Mouse (Mus musculus): ENCODE measurements around the gene Chrm2.

The Chrm2 gene

GRCm38 (mm10) chr6:36387612-36388400 lies at the start of gene Chrm2:
Chrm2 (plus strand) TSS chr6:36388084.
- in situ Hi-C loops (cut with MboI; ENCODE audit: low pct_unique_long_range_greater_than_20kb in 1 of 2, low sequenced_read_pairs in 2 of 2, unreplicated experiment in 1 of 2) = no loop called here

GRCm38 (mm10) chr6:36373983-36374382 lies 13.9 kb upstream of the Chrm2 start:
- in situ Hi-C loops (cut with MboI; ENCODE audit: low pct_unique_long_range_greater_than_20kb in 1 of 2, low sequenced_read_pairs in 2 of 2, unreplicated experiment in 1 of 2) = no loop called here

- in situ Hi-C loops (cut with MboI; ENCODE audit: low pct_unique_long_range_greater_than_20kb in 1 of 2, low sequenced_read_pairs in 2 of 2, unreplicated experiment in 1 of 2) = no loop called here
These were observed 9.9 kb upstream of the Chrm2 start for GRCm38 (mm10) chr6:36377936-36378335.

GRCm38 (mm10) chr6:36384102-36384501 lies 3.8 kb upstream of the Chrm2 start:
- in situ Hi-C loops (cut with MboI; ENCODE audit: low pct_unique_long_range_greater_than_20kb in 1 of 2, low sequenced_read_pairs in 2 of 2, unreplicated experiment in 1 of 2) = no loop called here

- in situ Hi-C loops (cut with MboI; ENCODE audit: low pct_unique_long_range_greater_than_20kb in 1 of 2, low sequenced_read_pairs in 2 of 2, unreplicated experiment in 1 of 2) = no loop called here
These were observed 746 bp downstream of the Chrm2 start for GRCm38 (mm10) chr6:36388401-36389259.

GRCm38 (mm10) chr6:36389260-36389965 lies 1.5 kb downstream of the Chrm2 start:
- in situ Hi-C loops (cut with MboI; ENCODE audit: low pct_unique_long_range_greater_than_20kb in 1 of 2, low sequenced_read_pairs in 2 of 2, unreplicated experiment in 1 of 2) = no loop called here

- in situ Hi-C loops (cut with MboI; ENCODE audit: low pct_unique_long_range_greater_than_20kb in 1 of 2, low sequenced_read_pairs in 2 of 2, unreplicated experiment in 1 of 2) = no loop called here
These were observed 5.8 kb downstream of the Chrm2 start for GRCm38 (mm10) chr6:36393705-36394104.

- in situ Hi-C loops (cut with MboI; ENCODE audit: low pct_unique_long_range_greater_than_20kb in 1 of 2, low sequenced_read_pairs in 2 of 2, unreplicated experiment in 1 of 2) = no loop called here
These were observed 17.3 kb downstream of the Chrm2 start for GRCm38 (mm10) chr6:36405139-36405538.

GRCm38 (mm10) chr6:36409016-36409415 lies 21.1 kb downstream of the Chrm2 start:
- in situ Hi-C loops (cut with MboI; ENCODE audit: low pct_unique_long_range_greater_than_20kb in 1 of 2, low sequenced_read_pairs in 2 of 2, unreplicated experiment in 1 of 2) = no loop called here

- in situ Hi-C loops (cut with MboI; ENCODE audit: low pct_unique_long_range_greater_than_20kb in 1 of 2, low sequenced_read_pairs in 2 of 2, unreplicated experiment in 1 of 2) = no loop called here
These were observed 22.2 kb downstream of the Chrm2 start for GRCm38 (mm10) chr6:36410057-36410456.

GRCm38 (mm10) chr6:36419716-36420115 lies 31.8 kb downstream of the Chrm2 start:
- in situ Hi-C loops (cut with MboI; ENCODE audit: low pct_unique_long_range_greater_than_20kb in 1 of 2, low sequenced_read_pairs in 2 of 2, unreplicated experiment in 1 of 2) = no loop called here

GRCm38 (mm10) chr6:36437964-36438363 lies 50.1 kb downstream of the Chrm2 start:
- in situ Hi-C loops (cut with MboI; ENCODE audit: low pct_unique_long_range_greater_than_20kb in 1 of 2, low sequenced_read_pairs in 2 of 2, unreplicated experiment in 1 of 2) = no loop called here

- in situ Hi-C loops (cut with MboI; ENCODE audit: low pct_unique_long_range_greater_than_20kb in 1 of 2, low sequenced_read_pairs in 2 of 2, unreplicated experiment in 1 of 2) = no loop called here
These were observed 51.3 kb downstream of the Chrm2 start for GRCm38 (mm10) chr6:36439218-36439617.

GRCm38 (mm10) chr6:36451480-36451879 lies 63.6 kb downstream of the Chrm2 start:
- in situ Hi-C loops (cut with MboI; ENCODE audit: low pct_unique_long_range_greater_than_20kb in 1 of 2, low sequenced_read_pairs in 2 of 2, unreplicated experiment in 1 of 2) = no loop called here

GRCm38 (mm10) chr6:36455071-36455470 lies 67.2 kb downstream of the Chrm2 start:
- in situ Hi-C loops (cut with MboI; ENCODE audit: low pct_unique_long_range_greater_than_20kb in 1 of 2, low sequenced_read_pairs in 2 of 2, unreplicated experiment in 1 of 2) = no loop called here

GRCm38 (mm10) chr6:36457015-36457414 lies 69.1 kb downstream of the Chrm2 start:
- in situ Hi-C loops (cut with MboI; ENCODE audit: low pct_unique_long_range_greater_than_20kb in 1 of 2, low sequenced_read_pairs in 2 of 2, unreplicated experiment in 1 of 2) = no loop called here

GRCm38 (mm10) chr6:36464008-36464407 lies 76.1 kb downstream of the Chrm2 start:
- in situ Hi-C loops (cut with MboI; ENCODE audit: low pct_unique_long_range_greater_than_20kb in 1 of 2, low sequenced_read_pairs in 2 of 2, unreplicated experiment in 1 of 2) = no loop called here

- in situ Hi-C loops (cut with MboI; ENCODE audit: low pct_unique_long_range_greater_than_20kb in 1 of 2, low sequenced_read_pairs in 2 of 2, unreplicated experiment in 1 of 2) = no loop called here
These were observed 96.3 kb downstream of the Chrm2 start for GRCm38 (mm10) chr6:36484132-36484665.
